Mouse (Mus musculus) embryo, embryonic 11 days (tissue): ENCODE results near the gene Tmem199.

ENCODE experiments used
- DNase-seq: peaks from one replicate; pipeline ENCODE4 v3.0.0-alpha.2; 2015

Gene Tmem199

GRCm38 (mm10) chr11:78523241-78523955, 11.4 kb upstream of the Tmem199 start:
- peak; percentile 49 for DNase-seq

DNA sequence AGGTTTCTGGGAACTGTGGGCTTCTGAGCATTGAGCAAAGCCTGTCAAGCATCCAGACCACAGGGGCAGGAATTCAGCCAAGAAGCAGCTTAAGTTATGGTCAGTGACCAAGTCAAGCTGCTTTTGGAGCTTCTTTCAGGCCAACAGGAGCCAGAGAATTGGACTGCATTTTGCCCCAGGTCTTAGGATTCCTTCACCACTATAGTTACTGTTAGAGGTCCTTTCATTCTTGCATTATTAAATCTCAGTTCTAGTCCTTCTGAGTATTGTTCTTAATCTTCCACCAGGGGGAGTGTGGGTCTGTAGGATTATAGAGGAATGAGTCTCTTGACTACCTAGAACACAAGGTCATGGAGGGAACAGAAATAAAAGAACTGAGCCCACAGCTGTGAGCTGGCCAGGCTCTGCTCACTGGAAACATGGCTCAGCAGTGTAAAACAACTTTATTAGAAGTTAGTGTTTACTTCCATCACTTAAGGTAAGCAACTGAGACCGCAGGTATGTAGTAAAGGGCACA, 10.6 kb upstream of the Tmem199 start:
- DNase-seq: no peak

DNA sequence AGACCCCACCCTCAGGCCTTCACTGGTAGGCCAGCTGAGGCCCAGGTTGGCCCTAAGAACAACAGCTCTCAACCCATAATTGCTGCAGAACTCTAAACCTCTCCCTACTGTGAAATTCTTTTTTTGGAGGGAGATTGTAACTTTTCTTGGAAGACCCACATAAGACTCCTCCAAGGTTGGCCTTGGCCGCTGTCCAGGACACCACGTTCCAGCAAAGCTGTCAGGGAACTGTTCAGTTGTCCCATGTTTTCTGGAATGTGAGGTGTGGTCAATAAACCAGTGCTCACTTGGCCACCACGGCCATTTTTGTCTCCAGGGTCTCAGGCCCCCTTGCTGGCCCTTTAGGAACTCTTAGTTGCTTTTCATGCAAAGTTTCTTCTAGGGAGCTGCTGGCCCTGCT, 9.9 kb upstream of the Tmem199 start:
- DNase-seq: no peak

DNA sequence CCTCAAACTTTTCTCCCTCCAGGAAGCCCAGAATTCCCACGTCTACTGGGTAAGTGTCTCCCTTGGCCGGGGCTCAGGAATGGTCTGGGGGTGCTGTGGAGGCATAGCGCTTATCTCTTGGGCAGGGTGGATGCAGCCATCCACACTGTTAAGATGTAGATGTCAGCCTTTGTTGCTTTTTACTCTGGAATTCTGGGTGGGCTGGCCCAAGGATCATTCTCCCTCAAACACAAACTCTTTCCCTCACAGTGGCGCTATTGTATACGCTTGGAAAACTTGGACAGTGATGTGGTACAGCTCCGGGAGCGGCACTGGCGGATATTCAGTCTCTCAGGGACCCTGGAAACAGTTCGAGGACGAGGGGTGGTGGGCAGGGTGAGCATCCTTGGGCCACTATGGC, 7.0 kb upstream of the Tmem199 start:
- DNase-seq: no peak

DNA sequence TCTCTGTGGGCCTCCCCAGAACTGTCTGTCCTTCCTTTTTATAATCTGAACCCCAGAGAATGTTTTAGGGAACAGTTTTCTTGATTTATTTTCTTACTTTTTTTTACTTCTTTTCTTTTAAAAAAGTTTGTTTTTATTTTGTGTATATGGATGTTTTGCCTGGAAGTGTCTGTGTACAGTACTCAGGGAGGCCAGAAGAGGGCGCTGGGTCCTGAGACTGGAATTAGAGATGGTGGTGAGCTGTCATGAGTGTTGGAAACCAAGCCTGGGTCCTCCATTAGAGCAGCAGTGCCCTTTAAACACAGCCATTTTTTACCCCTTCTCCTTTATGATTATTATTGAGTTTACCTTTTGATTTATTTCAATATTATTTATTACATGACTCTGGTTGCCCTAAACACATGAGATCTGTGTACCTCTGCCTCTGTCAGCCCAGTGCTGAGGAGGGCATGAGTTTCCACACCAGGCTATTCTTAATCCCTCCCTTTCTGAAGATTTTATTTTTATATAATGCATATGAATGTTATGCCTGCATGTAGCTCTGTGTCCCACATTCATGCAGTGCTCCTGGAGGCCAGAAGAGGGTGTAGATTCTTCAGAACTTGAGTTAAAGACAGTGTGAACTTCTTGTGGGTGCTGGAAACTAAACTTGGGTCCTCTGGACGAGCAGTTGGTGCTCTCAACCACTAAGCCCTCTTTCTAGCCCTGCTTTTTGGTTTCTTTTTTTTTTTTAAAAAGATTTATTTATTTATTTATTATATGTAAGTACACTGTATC, 3.8 kb upstream of the Tmem199 start:
- DNase-seq: no peak

DNA sequence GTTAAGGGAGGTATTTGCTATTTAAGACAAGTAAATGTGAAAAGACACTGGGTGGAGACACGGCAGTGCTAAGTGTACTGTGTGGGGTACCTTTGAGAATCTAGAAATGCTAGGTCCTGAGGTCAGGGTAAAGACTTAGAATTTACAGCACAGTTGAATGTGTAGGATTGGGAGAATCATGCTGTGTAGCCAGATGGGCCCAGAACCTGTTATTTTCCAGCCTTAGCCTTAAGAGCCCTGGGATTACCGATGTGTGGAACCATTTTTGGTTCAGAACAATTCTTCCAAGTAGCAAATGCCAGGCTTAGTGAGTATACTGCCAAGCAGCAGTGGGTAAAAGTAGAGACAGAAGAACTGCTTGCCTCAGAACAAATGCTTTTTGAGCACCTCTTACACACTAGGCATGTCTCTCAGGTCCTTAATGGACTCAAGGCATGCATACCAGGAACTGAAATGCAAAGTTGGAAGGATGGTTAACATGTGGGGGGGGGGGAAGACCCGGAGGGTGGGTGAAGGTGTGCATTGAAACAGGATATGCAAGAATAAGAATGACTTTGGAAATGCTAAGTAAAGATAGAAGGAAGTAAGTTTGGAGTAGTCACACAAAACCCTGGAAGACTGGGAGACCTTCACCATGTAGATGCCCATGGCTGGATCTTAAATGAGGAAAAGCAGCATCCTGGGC, 1.3 kb upstream of the Tmem199 start:
- DNase-seq: no peak

GRCm38 (mm10) chr11:78509148-78509547, 2.8 kb downstream of the Tmem199 start:
- DNase-seq: peak; percentile 43

- DNase-seq: no peak
Measured at GRCm38 (mm10) chr11:78505430-78505829, 6.5 kb downstream of the Tmem199 start.

DNA sequence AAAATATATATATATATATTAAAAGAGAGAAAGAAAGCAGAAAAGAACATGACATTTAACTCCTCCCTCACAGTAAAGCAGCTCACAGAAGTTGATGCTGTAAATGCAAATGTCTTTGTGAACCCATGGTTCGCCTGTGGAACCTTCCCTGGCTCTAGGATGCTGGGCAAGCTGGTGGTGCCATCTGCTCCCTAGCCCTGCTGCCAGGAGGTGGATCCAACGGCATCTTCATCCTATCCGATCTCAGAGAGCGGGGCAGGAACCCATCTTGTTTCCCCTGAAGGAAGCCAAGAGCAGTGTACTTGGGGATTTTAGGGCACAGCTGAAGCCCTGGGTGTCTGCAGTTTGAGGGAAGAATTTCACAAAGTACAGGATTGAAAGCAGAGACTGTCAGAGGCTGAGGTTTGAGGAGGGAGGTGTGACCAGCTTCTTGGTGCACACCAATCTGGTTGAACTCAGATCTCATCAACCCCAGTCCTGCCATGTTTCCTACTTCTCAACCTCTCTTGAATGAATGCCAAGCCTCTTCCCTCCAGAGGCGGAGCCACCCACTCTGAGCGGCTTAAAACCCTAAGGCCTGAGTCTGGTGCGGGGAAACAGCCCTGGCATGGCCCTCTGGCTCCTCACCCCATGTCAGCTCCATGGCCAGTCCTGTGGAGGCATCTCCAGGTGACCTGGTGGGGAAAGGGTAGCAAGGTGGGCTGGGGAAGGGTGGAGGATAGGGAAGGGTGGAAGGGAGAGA, 8.9 kb downstream of the Tmem199 start, which contains the start of gene Sebox:
TSS of gene Sebox (plus strand) at position 539 of the 742 bp plus-strand sequence.
- no peak for DNase-seq

DNA sequence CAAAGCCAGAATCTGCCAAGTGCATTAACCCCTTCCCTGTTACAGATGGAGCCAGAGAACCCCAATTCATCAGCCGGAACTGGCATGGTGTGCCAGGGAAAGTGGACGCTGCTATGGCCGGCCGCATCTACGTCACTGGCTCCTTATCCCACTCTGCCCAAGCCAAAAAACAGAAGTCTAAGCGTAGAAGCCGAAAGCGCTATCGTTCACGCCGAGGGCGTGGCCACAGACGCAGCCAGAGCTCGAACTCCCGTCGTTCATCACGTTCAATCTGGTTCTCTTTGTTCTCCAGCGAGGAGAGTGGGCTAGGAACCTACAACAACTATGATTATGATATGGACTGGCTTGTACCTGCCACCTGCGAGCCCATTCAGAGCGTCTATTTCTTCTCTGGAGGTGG, 10.4 kb downstream of the Tmem199 start:
- DNase-seq: no peak

DNA sequence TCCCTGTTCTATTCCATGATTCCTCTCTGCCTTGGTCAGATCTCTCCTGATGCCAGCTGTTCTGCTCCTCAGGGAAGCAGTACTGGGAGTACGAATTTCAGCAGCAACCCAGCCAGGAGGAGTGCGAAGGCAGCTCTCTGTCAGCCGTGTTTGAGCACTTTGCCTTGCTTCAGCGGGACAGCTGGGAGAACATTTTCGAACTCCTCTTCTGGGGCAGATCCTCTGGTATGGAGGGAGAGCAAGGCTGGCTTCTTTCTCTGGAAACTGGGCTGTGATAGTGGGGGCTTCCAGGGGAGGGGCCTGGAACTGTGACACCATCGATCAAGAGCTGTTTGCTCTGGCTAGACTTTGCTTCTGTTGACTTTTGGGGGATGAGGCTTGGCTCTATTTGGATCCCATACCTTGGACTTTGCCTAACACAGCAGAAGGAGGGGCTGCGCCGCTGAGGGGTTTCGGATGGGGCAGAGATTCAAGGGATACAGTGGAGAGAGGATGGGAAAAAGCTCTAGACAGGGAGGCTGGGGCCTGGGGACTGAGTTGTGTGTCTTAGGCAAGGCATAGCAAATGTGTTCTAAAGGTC, 11.3 kb downstream of the Tmem199 start:
- DNase-seq: no peak

DNA sequence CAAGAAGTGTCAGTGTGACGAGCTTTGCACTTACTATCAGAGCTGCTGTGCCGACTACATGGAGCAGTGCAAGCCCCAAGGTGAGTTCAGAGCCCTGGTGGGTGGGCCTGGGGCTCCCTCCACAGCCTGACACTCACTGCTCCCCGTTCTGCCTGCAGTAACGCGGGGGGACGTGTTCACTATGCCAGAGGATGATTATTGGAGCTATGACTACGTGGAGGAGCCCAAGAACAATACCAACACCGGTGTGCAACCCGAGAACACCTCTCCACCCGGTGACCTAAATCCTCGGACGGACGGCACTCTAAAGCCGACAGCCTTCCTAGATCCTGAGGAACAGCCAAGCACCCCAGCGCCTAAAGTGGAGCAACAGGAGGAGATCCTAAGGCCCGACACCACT, 12.4 kb downstream of the Tmem199 start:
- no peak for DNase-seq

- peak; percentile 17 for DNase-seq
Measured at GRCm38 (mm10) chr11:78499004-78499403, 13.0 kb downstream of the Tmem199 start, which contains the start of gene Vtn. Gene Vtn, plus strand, starts transcription at chr11:78499091.

DNA sequence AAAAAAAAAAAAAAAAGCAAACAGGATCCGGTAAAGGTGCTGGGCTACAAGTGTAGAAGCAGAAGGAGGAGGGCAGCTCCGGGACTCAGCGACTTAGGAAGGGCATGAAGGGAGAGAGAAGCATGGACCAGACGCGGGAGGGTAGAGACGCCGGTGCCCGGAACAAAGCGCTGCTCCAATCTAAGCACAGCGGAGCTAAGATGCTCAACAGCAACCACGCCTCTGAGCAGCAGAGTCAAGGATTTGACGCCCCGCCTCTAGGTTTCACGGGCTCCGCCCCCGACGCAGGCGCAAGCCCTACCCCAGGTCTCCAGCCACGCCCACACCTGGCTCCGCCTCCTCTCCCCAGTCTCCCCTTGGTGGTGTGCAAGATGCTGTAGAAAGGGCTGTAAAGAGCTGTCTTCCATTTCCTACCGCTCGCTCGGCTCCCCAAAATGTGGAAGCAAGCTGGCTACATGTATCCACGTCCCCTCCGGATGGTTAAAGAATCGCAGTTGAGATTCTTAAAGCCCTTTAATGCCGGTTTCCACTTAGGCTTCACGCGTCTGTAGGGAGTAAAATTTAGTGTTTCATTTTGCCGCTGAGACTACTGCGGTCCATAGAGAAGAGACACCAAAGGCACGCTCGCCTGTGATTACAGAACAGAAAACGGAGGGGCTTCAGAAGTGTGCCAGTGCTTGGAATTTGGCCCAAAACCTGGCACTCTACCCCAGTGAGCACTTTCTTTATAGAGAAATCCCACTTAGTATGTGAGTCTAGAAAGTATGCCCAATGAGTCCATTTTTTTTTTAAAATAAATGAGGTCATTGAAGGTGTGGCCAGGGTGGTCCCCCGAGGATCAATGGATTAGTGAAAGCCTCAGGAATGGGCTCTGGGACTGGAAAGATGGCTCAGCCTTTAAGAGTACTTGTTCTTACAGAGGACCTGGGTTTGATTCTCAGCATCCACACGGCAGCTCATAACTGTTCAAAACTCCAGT, 14.1 kb downstream of the Tmem199 start, which contains the start of gene Sarm1:
TSS of gene Sarm1 (minus strand) at position 211 of the 979 bp plus-strand sequence.
- DNase-seq: peak; percentile 98

DNA sequence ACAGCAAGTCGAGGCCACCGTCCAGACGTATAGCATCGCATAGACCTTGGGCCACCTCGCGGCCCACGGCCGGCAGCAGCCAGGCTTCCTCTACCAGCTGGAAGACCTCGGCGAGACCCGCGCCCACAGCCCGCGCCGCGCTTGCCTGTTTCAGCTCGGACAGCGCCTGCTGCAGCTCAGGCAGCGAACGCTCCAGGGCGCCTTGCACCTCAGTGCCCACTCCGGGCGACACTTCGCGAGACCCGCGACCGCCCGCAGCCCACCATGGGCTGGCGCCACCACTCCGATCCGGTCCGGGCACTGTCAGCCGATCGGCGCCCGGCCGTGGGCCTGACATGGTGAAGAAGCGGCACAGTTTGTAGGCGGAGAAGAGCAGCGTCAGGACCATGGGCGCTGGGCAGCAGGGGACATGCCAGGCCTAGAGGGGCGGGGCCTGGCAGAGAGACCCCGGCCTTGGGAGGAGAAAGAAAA, 14.9 kb downstream of the Tmem199 start:
- peak; percentile 61 for DNase-seq

DNA sequence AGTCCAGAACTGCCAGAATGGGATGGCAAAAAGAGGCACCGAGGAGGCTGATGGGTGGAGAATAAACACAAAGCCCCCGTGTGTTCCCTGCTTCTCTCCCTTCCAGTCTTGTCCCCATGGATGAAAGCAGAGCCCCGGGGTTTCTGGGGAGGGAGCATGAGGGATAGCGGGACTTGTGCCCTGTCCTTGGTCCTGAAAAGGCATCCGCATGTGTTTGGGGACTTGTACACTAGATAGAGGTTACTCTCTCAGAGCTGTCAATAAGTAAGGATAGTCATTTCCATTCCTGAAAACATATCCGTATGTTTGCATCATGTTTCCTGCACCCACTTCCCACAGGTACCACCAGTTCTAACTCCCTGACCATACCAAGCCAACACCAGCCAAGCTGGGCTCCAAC, 16.1 kb downstream of the Tmem199 start:
- peak; percentile 75 for DNase-seq

DNA sequence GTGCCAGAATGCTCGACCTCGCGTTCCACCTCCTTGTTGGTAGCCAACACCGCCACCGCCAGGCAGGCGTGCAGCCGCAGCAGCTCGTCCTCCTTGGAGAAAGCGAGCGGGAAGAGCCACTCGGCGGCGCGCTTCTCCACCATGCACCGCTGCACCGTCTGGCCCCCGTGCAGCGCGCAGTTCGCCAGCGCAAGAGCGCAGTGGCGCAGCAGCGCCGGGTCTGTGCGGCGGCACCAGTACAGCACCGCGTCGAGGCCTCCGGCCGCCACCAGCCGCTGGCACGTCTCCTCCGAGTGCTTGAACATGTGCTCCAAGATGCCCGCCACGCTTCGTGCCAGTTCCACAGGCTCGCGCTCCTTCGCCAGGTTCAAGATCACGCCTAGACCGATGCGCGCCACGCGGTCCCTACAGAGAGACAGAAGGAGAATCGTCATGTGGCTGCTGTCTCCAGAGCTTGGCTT, 21.2 kb downstream of the Tmem199 start:
- DNase-seq: peak; percentile 84

- DNase-seq: peak; percentile 79
Measured at GRCm38 (mm10) chr11:78488168-78488567, 23.8 kb downstream of the Tmem199 start.

- no peak for DNase-seq
Measured at GRCm38 (mm10) chr11:78483639-78484038, 28.3 kb downstream of the Tmem199 start.

DNA sequence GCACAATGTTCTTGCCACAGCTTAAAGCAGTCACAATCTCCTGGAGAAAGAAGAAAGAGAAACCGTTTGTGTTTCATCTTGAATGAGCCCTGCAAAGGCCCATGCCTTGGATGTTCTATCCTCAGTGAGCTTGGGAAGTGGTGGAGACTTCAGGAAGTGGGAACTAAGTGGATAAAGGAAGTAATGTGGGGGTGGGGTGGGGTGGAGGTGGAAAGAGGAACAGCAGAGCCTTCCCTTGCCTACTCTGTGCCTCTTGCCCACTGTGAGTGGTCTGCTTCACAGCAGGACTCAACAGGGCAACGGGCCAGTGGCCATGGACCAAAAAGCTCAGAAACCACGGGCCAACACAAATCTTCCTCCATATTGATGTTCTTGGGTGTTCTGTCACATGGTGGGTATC, 36.7 kb downstream of the Tmem199 start:
- DNase-seq: no peak
